Mouse (Mus musculus) lung, embryonic 16.5 days (tissue): ENCODE results near the gene Sfxn2. TPM values are rescaled to one million over a fixed set of nuclear protein-coding genes. Genes with fewer than 3 reads are reported as not detected.
"Not testable (repeated sequence)": the region's sequence is repeated elsewhere in the genome, so short reads cannot be mapped to it uniquely, and the experiment has no call there.

Experiments
- ATAC-seq: fragments of 200-750 bp; cut with Nextera tagmentation; 2 replicates; pipeline ENCODE4 v1.8.0; 2017; ENCODE audit warnings: low read depth, mild to moderate bottlenecking, moderate library complexity
- H3K27ac ChIP-seq: fragments of 300-500 bp; sonication (generic); 2 replicates; pipeline ENCODE4 v1.5.1; 2014; ENCODE audit warnings: mild to moderate bottlenecking, control low read depth, low read length
- H3K27me3 ChIP-seq: fragments of 300-500 bp; sonication (generic); 2 replicates; pipeline ENCODE4 v1.6.1; 2014; ENCODE audit warnings: low read depth, low read length, mixed read lengths; ENCODE audit not compliant: control insufficient read depth, insufficient read depth
- H3K36me3 ChIP-seq: fragments of 300-500 bp; sonication (generic); 2 replicates; pipeline ENCODE4 v1.6.1; 2014; ENCODE audit warnings: low read length; ENCODE audit not compliant: control insufficient read depth, insufficient read depth
- H3K4me1 ChIP-seq: fragments of 300-500 bp; sonication (generic); replicated peaks from 2 replicates; pipeline ENCODE4 v1.6.1; 2014; ENCODE audit warnings: low read length, mixed read lengths; ENCODE audit not compliant: control insufficient read depth, insufficient read depth
- H3K4me2 ChIP-seq: fragments of 300-500 bp; sonication (generic); 2 replicates; pipeline ENCODE4 v1.6.1; 2014; ENCODE audit warnings: low read depth, low read length, control low read depth
- H3K4me3 ChIP-seq: fragments of 300-500 bp; sonication (generic); 2 replicates; pipeline ENCODE4 v1.5.1; 2014; ENCODE audit warnings: mild to moderate bottlenecking, low read length, control low read depth
- H3K9ac ChIP-seq: fragments of 300-500 bp; sonication (generic); 2 replicates; pipeline ENCODE4 v1.6.1; 2014; ENCODE audit warnings: low read length, control low read depth
- H3K9me3 ChIP-seq: fragments of 300-500 bp; sonication (generic); 2 replicates; pipeline ENCODE4 v1.6.1; 2016; ENCODE audit warnings: low read length; ENCODE audit not compliant: control insufficient read depth
- WGBS: fragments of 180-500 bp; shearing (Covaris S2); extraction: QIAGEN DNeasy Blood & Tissue Kit; methylation state at CpG from one replicate; pipeline ENCODE4 v1.1.7; 2014; 5-methylcytosine and 5-hydroxymethylcytosine counted together
- polyA plus RNA-seq: library from polyadenylated mRNA; unstranded; fragments of >200 nt; fragmentation: Nextera tagmentation; extraction: Ambion mirVana; gene quantifications from 2 replicates; pipeline ENCODE4 v1.2.1, GENCODE M21; 2015

Gene Sfxn2
- polyA plus RNA-seq, 1 experiment from 2014 or later, result 24.6 TPM

- Histone ChIP-seq H3K9ac (no peak overlapping the region), H3K27ac (no peak overlapping the region), H3K36me3 (peaks cover under 1% of the 10 kb centered on the region; the same call in 1 of the 2 replicates), H3K9me3 (no peaks in the 10 kb centered on the region), H3K4me2 (no peak overlapping the region), H3K27me3 (no peaks in the 10 kb centered on the region), H3K4me3 (no peak overlapping the region), H3K4me1 (no peaks in the 10 kb centered on the region)
- 38% methylated on average over 1 of the region's 1 CpGs for WGBS
- peak; percentile 56; the same call in 1 of the 2 replicates for ATAC-seq
Observed at GRCm38 (mm10) chr19:46562132-46562531, 11.0 kb upstream of the Sfxn2 start.

GRCm38 (mm10) chr19:46562581-46563515 is 10.3 kb upstream of the Sfxn2 start:
- ATAC-seq, result no peak
- no peaks in the 10 kb centered on the region for H3K9me3 ChIP-seq
- no peak overlapping the region for H3K9ac ChIP-seq
- no peaks in the 10 kb centered on the region for H3K4me1 ChIP-seq
- 85% methylated on average over 14 of the region's 14 CpGs for WGBS
- H3K36me3 ChIP-seq, result no peaks in the 10 kb centered on the region
- H3K4me3 ChIP-seq, result no peak overlapping the region
- no peaks in the 10 kb centered on the region for H3K27me3 ChIP-seq
- H3K4me2 ChIP-seq, result no peak overlapping the region
- no peak overlapping the region for H3K27ac ChIP-seq

- Histone ChIP-seq H3K4me3 (no peak overlapping the region), H3K27me3 (no peaks in the 10 kb centered on the region), H3K36me3 (no peaks in the 10 kb centered on the region), H3K4me1 (no peaks in the 10 kb centered on the region), H3K4me2 (no peak overlapping the region), H3K27ac (no peak overlapping the region), H3K9me3 (no peaks in the 10 kb centered on the region), H3K9ac (no peak overlapping the region)
- ATAC-seq, result no peak
- 82% methylated on average over 4 of the region's 4 CpGs for WGBS
Observed at GRCm38 (mm10) chr19:46563603-46564002, 9.6 kb upstream of the Sfxn2 start.

GRCm38 (mm10) chr19:46564043-46564462 is 9.1 kb upstream of the Sfxn2 start:
- Histone ChIP-seq H3K4me1 (no peaks in the 10 kb centered on the region), H3K4me2 (no peak overlapping the region), H3K4me3 (no peak overlapping the region), H3K9ac (no peak overlapping the region), H3K36me3 (no peaks in the 10 kb centered on the region), H3K9me3 (no peaks in the 10 kb centered on the region), H3K27ac (no peak overlapping the region), H3K27me3 (no peaks in the 10 kb centered on the region)
- 62% methylated on average over 14 of the region's 14 CpGs for whole genome bisulfite sequencing
- ATAC-seq, result no peak

GRCm38 (mm10) chr19:46571211-46571877 is 1.8 kb upstream of the Sfxn2 start:
- H3K36me3 ChIP-seq, H3K27ac ChIP-seq, H3K27me3 ChIP-seq, H3K9me3 ChIP-seq, ATAC-seq, H3K9ac ChIP-seq: not testable (repeated sequence)
- 0 out of 2 replicates have a peak overlapping the region, but pooled peaks have one; percentile 61 for H3K4me3 ChIP-seq
- peak overlapping the region; percentile 63 for H3K4me2 ChIP-seq
- WGBS, result 62% methylated on average over 3 of the region's 3 CpGs
- H3K4me1 ChIP-seq, result peaks cover 20% of the 10 kb centered on the region

- H3K9ac ChIP-seq, result peak overlapping the region; percentile 59
- peak overlapping the region; percentile 63 for H3K4me2 ChIP-seq
- peak overlapping the region; percentile 50; the same call in 1 of the 2 replicates for H3K27ac ChIP-seq
- H3K4me3 ChIP-seq, result peak overlapping the region; percentile 61
- no peaks in the 10 kb centered on the region for H3K27me3 ChIP-seq
- peaks cover 20% of the 10 kb centered on the region for H3K4me1 ChIP-seq
- 13% methylated on average over 10 of the region's 10 CpGs for WGBS
- no peaks in the 10 kb centered on the region for H3K36me3 ChIP-seq
- H3K9me3 ChIP-seq, result no peaks in the 10 kb centered on the region
- no peak for ATAC-seq
Observed at GRCm38 (mm10) chr19:46571878-46572244, 1.3 kb upstream of the Sfxn2 start.

- Histone ChIP-seq H3K9me3 (no peaks in the 10 kb centered on the region), H3K27me3 (no peaks in the 10 kb centered on the region), H3K4me3 (peak overlapping the region; percentile 61), H3K4me2 (peak overlapping the region; percentile 63), H3K4me1 (peaks cover 20% of the 10 kb centered on the region), H3K27ac (peak overlapping the region; percentile 50), H3K9ac (peak overlapping the region; percentile 59), H3K36me3 (no peaks in the 10 kb centered on the region)
- WGBS, result under 1% methylated on average over 17 of the region's 17 CpGs
- ATAC-seq, result peak; percentile 21
Observed at GRCm38 (mm10) chr19:46572548-46572947, 617 bp upstream of the Sfxn2 start.

- H3K4me1 ChIP-seq, result peaks cover 24% of the 10 kb centered on the region
- WGBS, result 28% methylated on average over 6 of the region's 6 CpGs
- ATAC-seq, result no peak
- H3K9ac ChIP-seq, result peak overlapping the region; percentile 69
- H3K27me3 ChIP-seq, result no peaks in the 10 kb centered on the region
- no peaks in the 10 kb centered on the region for H3K36me3 ChIP-seq
- peak overlapping the region; percentile 68; the same call in 1 of the 2 replicates for H3K27ac ChIP-seq
- no peaks in the 10 kb centered on the region for H3K9me3 ChIP-seq
- peak overlapping the region; percentile 68 for H3K4me2 ChIP-seq
- H3K4me3 ChIP-seq, result peak overlapping the region; percentile 61
Observed at GRCm38 (mm10) chr19:46573990-46574389, 825 bp downstream of the Sfxn2 start.

- Histone ChIP-seq H3K9ac (no peak overlapping the region), H3K27me3 (no peaks in the 10 kb centered on the region), H3K36me3 (no peaks in the 10 kb centered on the region), H3K4me2 (no peak overlapping the region), H3K9me3 (no peaks in the 10 kb centered on the region), H3K4me3 (no peak overlapping the region), H3K4me1 (peaks cover 24% of the 10 kb centered on the region), H3K27ac (peak overlapping the region; percentile 29)
- no peak for ATAC-seq
- 52% methylated on average over 4 of the region's 4 CpGs for WGBS
Observed at GRCm38 (mm10) chr19:46575196-46575595, 2.0 kb downstream of the Sfxn2 start.
